Mouse (Mus musculus): ENCODE results near the gene Kiss1r. TPM values are rescaled to one million over a fixed set of nuclear protein-coding genes. Genes with fewer than 3 reads are reported as not detected.

The Kiss1r gene
- total and polyA plus RNA-seq, 2 experiments from 2014 or later, result 0.57 TPM; not detected in 1

DNA sequence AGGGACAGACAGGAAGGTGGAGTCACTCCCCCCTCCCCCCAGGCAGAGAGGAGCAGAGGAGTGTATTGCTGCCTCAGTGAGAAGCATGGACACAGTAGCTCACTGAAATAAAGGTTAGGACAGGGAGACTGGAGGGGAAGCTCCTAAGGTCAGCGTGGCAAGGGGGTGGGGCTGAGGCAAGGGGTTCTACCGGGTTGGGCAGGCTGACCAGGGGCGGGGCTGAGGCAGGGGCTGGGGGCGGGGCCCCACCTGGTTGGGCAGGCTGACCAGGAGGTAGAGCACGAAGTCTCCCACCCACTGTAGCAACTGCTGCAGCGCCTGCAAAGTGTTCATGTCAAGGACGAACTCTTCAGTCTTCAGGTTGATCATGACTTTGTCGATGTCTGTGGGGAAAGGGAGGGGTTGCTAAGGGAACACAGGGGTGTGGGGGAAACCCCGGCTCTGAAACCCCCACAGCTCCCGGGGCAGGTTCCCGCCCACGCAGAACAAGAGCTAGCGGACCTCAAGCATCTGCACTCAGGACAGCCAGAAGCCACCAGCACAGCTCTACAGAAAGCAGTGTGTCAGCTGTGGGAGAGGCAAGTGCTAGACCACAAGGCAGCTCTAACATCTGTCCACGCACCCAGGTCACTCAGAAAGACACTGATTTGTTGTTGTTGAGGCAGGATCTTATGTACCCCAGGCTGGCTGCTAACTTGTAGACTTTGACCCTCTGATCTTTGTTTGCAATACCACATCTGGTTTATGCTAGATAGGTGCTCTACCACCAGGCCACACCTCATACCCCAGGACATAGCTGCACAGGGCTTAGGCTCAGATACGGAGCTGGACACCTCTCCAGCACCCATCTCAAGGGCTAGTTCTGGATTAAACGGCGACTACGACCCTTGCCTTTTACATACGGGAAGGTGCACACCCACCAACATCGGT is 19.2 kb upstream of the Kiss1r start:
- no peak overlapping the region for H3K4me3 ChIP-seq (ENCODE audit: low read depth, low read length)
- no peaks in the 10 kb centered on the region for H3K4me1 ChIP-seq (ENCODE audit: control insufficient read depth, insufficient read depth)
- 67% methylated on average over 20 of the region's 20 CpGs for WGBS
- peaks cover 56% of the 10 kb centered on the region for H3K36me3 ChIP-seq (replicated peaks; ENCODE audit: control insufficient read depth, insufficient read depth, low read length)
- H3K9me3 ChIP-seq (replicated peaks; ENCODE audit: control insufficient read depth, low read length), result no peaks in the 10 kb centered on the region
- H3K27ac ChIP-seq (ENCODE audit: low read depth), result no peak overlapping the region
- TF ChIP-seq EP300 (IDR thresholded peaks at IDR 0.05; ENCODE audit: low read depth) (no peak), CTCF (IDR thresholded peaks at IDR 0.05; ENCODE audit: low read depth) (no peak)
- no peak for ATAC-seq (ENCODE audit: insufficient read depth, low read depth)
- no peaks in the 10 kb centered on the region for H3K27me3 ChIP-seq (ENCODE audit: control insufficient read depth, insufficient read depth, low read length)
- DNase-seq (ENCODE audit: low spot score), result no peak
- H3K4me2 ChIP-seq (ENCODE audit: low read depth, low read length), result no peak overlapping the region
- no peak overlapping the region for H3K9ac ChIP-seq (replicated peaks; ENCODE audit: low read depth, low read length)

GRCm38 (mm10) chr10:79900951-79901410 is 15.8 kb upstream of the Kiss1r start:
- no peaks in the 10 kb centered on the region for H3K9me3 ChIP-seq (replicated peaks; ENCODE audit: control insufficient read depth, low read length)
- no peak overlapping the region for H3K4me2 ChIP-seq (ENCODE audit: low read depth, low read length)
- H3K4me3 ChIP-seq (ENCODE audit: low read depth, low read length), result no peak overlapping the region
- DNase-seq (ENCODE audit: low spot score) (no peak), ATAC-seq (ENCODE audit: insufficient read depth, low read depth) (0 out of 2 replicates have a peak, but pooled peaks have one; percentile 28)
- H3K9ac ChIP-seq (replicated peaks; ENCODE audit: low read depth, low read length), result no peak overlapping the region
- peaks cover 71% of the 10 kb centered on the region for H3K36me3 ChIP-seq (replicated peaks; ENCODE audit: control insufficient read depth, insufficient read depth, low read length)
- no peaks in the 10 kb centered on the region for H3K27me3 ChIP-seq (ENCODE audit: control insufficient read depth, insufficient read depth, low read length)
- 66% methylated on average over 2 of the region's 2 CpGs for WGBS
- TF ChIP-seq EP300 (IDR thresholded peaks at IDR 0.05; ENCODE audit: low read depth), result no peak
- TF ChIP-seq CTCF (IDR thresholded peaks at IDR 0.05; ENCODE audit: low read depth), result peak; percentile 27
- no peaks in the 10 kb centered on the region for H3K4me1 ChIP-seq (ENCODE audit: control insufficient read depth, insufficient read depth)
- H3K27ac ChIP-seq (ENCODE audit: low read depth), result no peak overlapping the region

DNA sequence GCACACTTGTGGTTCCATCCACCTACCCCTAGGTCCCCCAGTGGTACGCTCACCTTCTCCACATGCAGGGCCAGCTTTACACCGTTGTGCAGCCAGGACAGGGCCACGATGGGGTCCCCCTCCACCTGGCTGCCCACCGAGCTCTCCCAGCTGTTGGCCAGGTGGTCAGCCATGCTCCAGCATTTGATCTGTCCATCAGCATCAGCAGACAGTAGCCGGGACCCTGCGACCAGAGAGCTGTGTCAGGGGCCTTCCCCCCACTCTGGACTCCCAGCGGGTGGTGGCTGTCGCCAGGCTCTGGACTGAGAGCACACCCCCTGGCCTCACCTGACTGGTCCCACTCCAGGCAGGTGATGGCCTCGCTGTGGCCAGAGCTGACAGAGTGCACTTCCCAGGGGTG is 10.1 kb upstream of the Kiss1r start:
- H3K27ac ChIP-seq (ENCODE audit: low read depth), result no peak overlapping the region
- peaks cover 57% of the 10 kb centered on the region for H3K36me3 ChIP-seq (replicated peaks; ENCODE audit: control insufficient read depth, insufficient read depth, low read length)
- TF ChIP-seq EP300 (IDR thresholded peaks at IDR 0.05; ENCODE audit: low read depth) (no peak), CTCF (IDR thresholded peaks at IDR 0.05; ENCODE audit: low read depth) (no peak)
- DNase-seq (ENCODE audit: low spot score), result no peak
- 91% methylated on average over 9 of the region's 9 CpGs for WGBS
- no peaks in the 10 kb centered on the region for H3K27me3 ChIP-seq (ENCODE audit: control insufficient read depth, insufficient read depth, low read length)
- H3K9ac ChIP-seq (replicated peaks; ENCODE audit: low read depth, low read length), result no peak overlapping the region
- no peaks in the 10 kb centered on the region for H3K9me3 ChIP-seq (replicated peaks; ENCODE audit: control insufficient read depth, low read length)
- no peak overlapping the region for H3K4me2 ChIP-seq (ENCODE audit: low read depth, low read length)
- no peak overlapping the region for H3K4me3 ChIP-seq (ENCODE audit: low read depth, low read length)
- no peak for ATAC-seq (ENCODE audit: insufficient read depth, low read depth)
- no peaks in the 10 kb centered on the region for H3K4me1 ChIP-seq (ENCODE audit: control insufficient read depth, insufficient read depth)

DNA sequence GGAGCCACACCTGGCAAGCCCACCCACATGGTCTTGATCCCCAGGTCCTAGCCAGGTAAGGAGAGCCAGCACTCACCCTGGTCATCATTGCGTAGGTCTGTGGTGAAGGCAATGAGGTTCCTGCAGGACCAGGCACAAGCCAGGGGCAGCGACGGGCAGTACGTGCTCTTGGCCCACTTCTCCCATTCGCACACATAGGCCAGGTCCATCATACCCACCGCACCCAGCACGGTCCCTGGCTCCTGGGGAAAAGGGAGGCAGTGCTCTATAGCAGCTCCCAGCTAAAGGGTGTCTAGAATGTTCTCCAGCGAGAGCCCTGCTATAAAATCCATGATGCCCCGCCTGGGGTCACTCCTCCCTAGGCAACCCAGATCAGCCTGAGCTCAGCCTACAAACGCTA is 9.4 kb upstream of the Kiss1r start:
- TF ChIP-seq CTCF (IDR thresholded peaks at IDR 0.05; ENCODE audit: low read depth) (no peak), EP300 (IDR thresholded peaks at IDR 0.05; ENCODE audit: low read depth) (no peak)
- DNase-seq (ENCODE audit: low spot score) (no peak), ATAC-seq (ENCODE audit: insufficient read depth, low read depth) (no peak)
- Histone ChIP-seq H3K9me3 (replicated peaks; ENCODE audit: control insufficient read depth, low read length) (no peaks in the 10 kb centered on the region), H3K4me3 (ENCODE audit: low read depth, low read length) (no peak overlapping the region), H3K9ac (replicated peaks; ENCODE audit: low read depth, low read length) (no peak overlapping the region), H3K27me3 (ENCODE audit: control insufficient read depth, insufficient read depth, low read length) (no peaks in the 10 kb centered on the region), H3K4me2 (ENCODE audit: low read depth, low read length) (no peak overlapping the region), H3K27ac (ENCODE audit: low read depth) (no peak overlapping the region), H3K4me1 (ENCODE audit: control insufficient read depth, insufficient read depth) (no peaks in the 10 kb centered on the region), H3K36me3 (replicated peaks; ENCODE audit: control insufficient read depth, insufficient read depth, low read length) (peaks cover 56% of the 10 kb centered on the region)
- WGBS, result 91% methylated on average over 10 of the region's 10 CpGs

DNA sequence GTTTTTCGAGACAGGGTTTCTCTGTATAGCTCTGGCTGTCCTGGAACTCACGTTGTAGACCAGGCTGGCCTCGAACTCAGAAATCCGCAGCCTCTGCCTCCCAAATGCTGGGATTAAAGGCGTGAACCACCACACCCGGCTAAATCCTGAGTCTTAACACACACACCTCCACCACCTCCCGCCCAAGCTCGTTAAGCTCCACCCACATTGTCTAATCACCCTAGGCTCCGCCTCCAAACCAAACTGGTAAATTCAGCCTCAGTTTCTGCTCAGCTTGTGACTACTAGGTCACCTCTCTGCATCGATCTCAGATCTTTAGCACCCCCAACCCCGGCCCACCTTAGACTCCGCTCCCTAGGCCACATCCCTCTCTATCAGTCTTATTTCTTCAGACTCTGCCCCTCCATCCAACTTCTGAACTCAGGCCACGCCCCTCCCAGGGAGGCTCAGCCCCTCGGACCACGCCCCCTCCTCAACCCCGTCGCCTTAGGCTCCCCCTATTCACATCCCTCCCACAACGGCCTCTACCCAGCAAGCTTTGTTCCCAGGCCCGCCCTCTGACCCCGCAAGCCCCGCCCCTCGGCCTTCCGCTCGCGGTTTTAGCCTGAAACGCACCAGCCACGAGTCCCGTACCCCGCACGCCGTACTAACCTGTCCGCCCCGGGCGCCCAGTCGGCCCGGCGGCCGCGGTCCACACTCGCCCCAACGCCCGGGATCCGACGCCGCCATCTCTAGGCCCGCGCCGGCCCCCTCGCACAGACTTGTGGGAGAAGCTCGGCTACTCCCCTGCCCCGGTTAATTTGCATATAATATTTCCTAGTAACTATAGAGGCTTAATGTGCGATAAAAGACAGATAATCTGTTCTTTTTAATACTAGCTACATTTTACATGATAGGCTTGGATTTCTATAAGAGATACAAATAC is 8.3 kb upstream of the Kiss1r start, which contains the start of gene Med16:
Gene Med16 (minus strand): TSS at position 757 of the 925 bp plus-strand sequence.
- 1% methylated on average over 52 of the region's 52 CpGs for WGBS
- H3K9ac ChIP-seq (replicated peaks; ENCODE audit: low read depth, low read length), result peak within 1 kb of the TSS; percentile 82
- peak within 1 kb of the TSS; percentile 94 for H3K27ac ChIP-seq (ENCODE audit: low read depth)
- peak within 1 kb of the TSS; percentile 74 for H3K4me3 ChIP-seq (ENCODE audit: low read depth, low read length)
- H3K36me3 ChIP-seq (replicated peaks; ENCODE audit: control insufficient read depth, insufficient read depth, low read length), result peaks cover 46% of the 10 kb centered on the region
- peak within 1 kb of the TSS; percentile 52 for H3K4me2 ChIP-seq (ENCODE audit: low read depth, low read length)
- no peak; the same call in 1 of the 2 replicates for TF ChIP-seq EP300 (IDR thresholded peaks at IDR 0.05; ENCODE audit: low read depth)
- no peak for TF ChIP-seq CTCF (IDR thresholded peaks at IDR 0.05; ENCODE audit: low read depth)
- H3K4me1 ChIP-seq (ENCODE audit: control insufficient read depth, insufficient read depth), result peaks cover under 1% of the 10 kb centered on the region; the same call in 1 of the 2 replicates
- peak; percentile 98 for ATAC-seq (ENCODE audit: insufficient read depth, low read depth)
- no peaks in the 10 kb centered on the region for H3K9me3 ChIP-seq (replicated peaks; ENCODE audit: control insufficient read depth, low read length)
- DNase-seq (ENCODE audit: low spot score), result peak; percentile 99
- H3K27me3 ChIP-seq (ENCODE audit: control insufficient read depth, insufficient read depth, low read length), result no peaks in the 10 kb centered on the region

Data from heart, postnatal 0 days (tissue).